Mouse (Mus musculus): ENCODE measurements around the gene Ccdc47. TPM values are rescaled to one million over a fixed set of nuclear protein-coding genes. Genes with fewer than 3 reads are reported as not detected.
"Not testable (repeated sequence)": the region's sequence is repeated elsewhere in the genome, so short reads cannot be mapped to it uniquely, and the experiment has no call there.

The Ccdc47 gene
- polyA plus RNA-seq, 1 experiment from 2014 or later: 36.4 TPM

DNA sequence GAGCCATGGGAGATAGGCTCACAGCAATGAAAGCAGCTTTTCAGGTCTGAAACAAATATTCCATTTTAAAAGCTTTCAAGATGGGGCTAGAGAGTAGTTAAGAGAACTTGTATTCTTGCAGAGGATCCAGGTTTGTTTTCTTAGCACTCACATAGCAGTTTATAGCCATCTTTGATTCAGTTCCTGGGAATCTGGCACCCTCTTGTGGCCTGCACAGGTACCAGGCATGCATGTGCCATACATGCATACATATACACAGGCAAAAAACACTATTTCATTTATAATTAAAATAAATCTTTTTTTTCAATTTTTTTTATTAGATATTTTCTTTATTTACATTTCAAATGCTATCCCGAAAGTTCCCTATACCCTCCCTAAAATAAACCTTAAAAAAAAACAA lies 30.7 kb upstream of the Ccdc47 start:
- H3K4me3 ChIP-seq (replicated peaks): no peak overlapping the region
- H3K27ac ChIP-seq (replicated peaks): no peak overlapping the region
- no peak for ATAC-seq (ENCODE audit: insufficient read depth)

DNA sequence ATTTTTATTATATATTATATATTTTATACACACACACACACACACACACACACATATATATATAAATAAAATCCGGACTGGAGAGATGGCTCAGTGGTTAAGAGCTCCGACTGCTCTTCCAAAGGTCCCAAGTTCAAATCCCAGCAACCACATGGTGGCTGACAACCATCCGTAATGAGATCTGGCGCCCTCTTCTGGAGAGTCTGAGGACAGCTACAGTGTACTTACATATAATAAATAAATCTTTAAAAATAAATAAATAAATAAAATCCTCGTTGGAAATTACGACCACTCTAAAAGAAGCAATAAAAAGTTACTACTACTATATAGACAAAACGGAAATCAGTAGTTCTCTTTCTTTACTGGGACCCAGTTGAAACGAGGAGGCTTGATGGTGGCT lies 17.8 kb upstream of the Ccdc47 start:
- H3K9ac ChIP-seq; H3K9me3 ChIP-seq (replicated peaks); H3K27ac ChIP-seq (replicated peaks); H3K27me3 ChIP-seq; H3K4me1 ChIP-seq (replicated peaks); H3K4me3 ChIP-seq (replicated peaks); H3K4me2 ChIP-seq; ATAC-seq (ENCODE audit: insufficient read depth): not testable (repeated sequence)
- WGBS (ENCODE audit: insufficient replicate concordance): 74% methylated on average over 8 of the region's 8 CpGs
- peaks cover 80% of the 10 kb centered on the region for H3K36me3 ChIP-seq (replicated peaks)

More for the DNA sequence above, 30.7 kb upstream of the Ccdc47 start:
- Histone ChIP-seq H3K4me2 (no peak overlapping the region), H3K27me3 (no peaks in the 10 kb centered on the region), H3K9ac (no peak overlapping the region), H3K9me3 (replicated peaks) (0 out of 2 replicates have a peak, but pooled peaks cover 4% of the 10 kb centered on the region), H3K4me1 (replicated peaks) (no peaks in the 10 kb centered on the region), H3K36me3 (replicated peaks) (peaks cover 98% of the 10 kb centered on the region)
- WGBS (ENCODE audit: insufficient replicate concordance): 72% methylated on average over 1 of the region's 1 CpGs

DNA sequence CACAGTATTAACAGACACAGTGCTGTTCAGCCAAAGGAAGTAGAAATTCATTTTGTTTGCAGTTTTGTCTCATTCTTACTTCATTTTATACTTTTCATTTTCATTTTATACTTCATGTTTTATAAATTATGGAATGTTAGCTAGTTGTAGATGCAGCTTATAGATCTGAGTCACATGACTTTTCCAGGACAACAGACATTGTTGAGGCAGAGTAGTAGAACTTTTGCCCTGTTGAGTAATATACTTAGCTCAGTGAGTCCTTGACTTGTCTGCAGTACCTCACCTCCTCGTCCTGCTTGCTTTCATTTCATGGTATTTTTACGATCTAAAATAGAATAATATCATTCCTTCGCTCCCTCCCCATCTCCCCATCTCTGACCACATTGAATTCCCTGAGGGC lies 4.5 kb upstream of the Ccdc47 start:
- 80% methylated on average over 3 of the region's 3 CpGs for WGBS (ENCODE audit: insufficient replicate concordance)
- no peak for ATAC-seq (ENCODE audit: insufficient read depth)
- H3K4me2 ChIP-seq: no peak overlapping the region

GRCm38 (mm10) chr11:106216730-106217490 lies 766 bp upstream of the Ccdc47 start, which contains the start of gene Ddx42:
TSS of gene Ddx42 (plus strand) at chr11:106216926.
- H3K9me3 ChIP-seq (replicated peaks): no peaks in the 10 kb centered on the region
- peak within 1 kb of the TSS; percentile 99 for H3K4me3 ChIP-seq (replicated peaks)
- H3K4me1 ChIP-seq (replicated peaks): peaks cover 40% of the 10 kb centered on the region
- peak within 1 kb of the TSS; percentile 99 for H3K9ac ChIP-seq
- peak within 1 kb of the TSS; percentile 100 for H3K27ac ChIP-seq (replicated peaks)
- H3K4me2 ChIP-seq: peak within 1 kb of the TSS; percentile 81
- ATAC-seq (ENCODE audit: insufficient read depth): peak; percentile 89
- WGBS (ENCODE audit: insufficient replicate concordance): under 1% methylated on average over 70 of the region's 70 CpGs
- H3K27me3 ChIP-seq: no peaks in the 10 kb centered on the region
- H3K36me3 ChIP-seq (replicated peaks): peaks cover 15% of the 10 kb centered on the region

More for the DNA sequence above, 4.5 kb upstream of the Ccdc47 start:
- Histone ChIP-seq H3K27me3 (no peaks in the 10 kb centered on the region), H3K9me3 (replicated peaks) (no peaks in the 10 kb centered on the region), H3K4me1 (replicated peaks) (peaks cover 26% of the 10 kb centered on the region), H3K9ac (no peak overlapping the region), H3K36me3 (replicated peaks) (peaks cover 19% of the 10 kb centered on the region), H3K27ac (replicated peaks) (no peak overlapping the region), H3K4me3 (replicated peaks) (no peak overlapping the region)

GRCm38 (mm10) chr11:106215450-106215859 lies 689 bp downstream of the Ccdc47 start:
- Histone ChIP-seq H3K4me3 (replicated peaks) (peak overlapping the region; percentile 99), H3K4me2 (peak overlapping the region; percentile 81), H3K9me3 (replicated peaks) (no peaks in the 10 kb centered on the region), H3K9ac (peak overlapping the region; percentile 99), H3K4me1 (replicated peaks) (peaks cover 32% of the 10 kb centered on the region), H3K36me3 (replicated peaks) (peaks cover 29% of the 10 kb centered on the region), H3K27me3 (no peaks in the 10 kb centered on the region), H3K27ac (replicated peaks) (peak overlapping the region; percentile 100)
- WGBS (ENCODE audit: insufficient replicate concordance): 12% methylated on average over 7 of the region's 7 CpGs
- no peak for ATAC-seq (ENCODE audit: insufficient read depth)

- Histone ChIP-seq H3K27me3 (no peaks in the 10 kb centered on the region), H3K36me3 (replicated peaks) (peaks cover 35% of the 10 kb centered on the region), H3K4me3 (replicated peaks) (peak overlapping the region; percentile 99), H3K27ac (replicated peaks) (peak overlapping the region; percentile 100), H3K4me2 (peak overlapping the region; percentile 81), H3K9me3 (replicated peaks) (no peaks in the 10 kb centered on the region), H3K9ac (peak overlapping the region; percentile 99), H3K4me1 (replicated peaks) (peaks cover 28% of the 10 kb centered on the region)
- WGBS (ENCODE audit: insufficient replicate concordance): 75% methylated on average over 5 of the region's 5 CpGs
- no peak for ATAC-seq (ENCODE audit: insufficient read depth)
These were observed 1.3 kb downstream of the Ccdc47 start for GRCm38 (mm10) chr11:106214856-106215255.

DNA sequence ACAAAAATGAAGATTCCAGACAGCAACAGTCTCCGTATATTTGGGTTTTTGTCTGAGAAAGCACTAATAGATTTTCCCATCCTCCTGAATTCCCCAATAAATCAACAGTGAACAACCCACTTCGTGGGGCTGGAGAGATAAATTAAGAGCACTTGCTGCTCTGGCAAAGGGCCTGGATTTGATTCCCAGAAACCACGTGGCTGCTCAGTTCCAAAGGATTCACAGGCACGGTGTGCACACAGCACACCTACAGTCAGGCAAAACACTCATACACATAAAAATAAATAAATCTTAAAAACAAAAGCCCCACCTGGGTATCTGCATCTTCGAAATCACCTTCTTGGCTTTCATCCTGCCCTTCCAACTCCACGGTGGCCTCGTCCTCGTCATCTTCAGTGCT lies 3.4 kb downstream of the Ccdc47 start:
- ATAC-seq (ENCODE audit: insufficient read depth): no peak
- no peak overlapping the region for H3K9ac ChIP-seq
- no peaks in the 10 kb centered on the region for H3K27me3 ChIP-seq
- no peaks in the 10 kb centered on the region for H3K9me3 ChIP-seq (replicated peaks)
- H3K4me2 ChIP-seq: no peak overlapping the region
- H3K4me1 ChIP-seq (replicated peaks): peaks cover 17% of the 10 kb centered on the region
- peaks cover 55% of the 10 kb centered on the region for H3K36me3 ChIP-seq (replicated peaks)
- no peak overlapping the region for H3K27ac ChIP-seq (replicated peaks)
- 80% methylated on average over 8 of the region's 8 CpGs for WGBS (ENCODE audit: insufficient replicate concordance)
- H3K4me3 ChIP-seq (replicated peaks): no peak overlapping the region

GRCm38 (mm10) chr11:106202123-106202465 lies 14.1 kb downstream of the Ccdc47 start, which contains the start of gene Strada:
TSS of gene Strada (minus strand) at chr11:106202168.
- Histone ChIP-seq H3K9ac (no peak within 1 kb of the TSS), H3K4me3 (replicated peaks) (no peak within 1 kb of the TSS), H3K9me3 (replicated peaks) (no peaks in the 10 kb centered on the region), H3K36me3 (replicated peaks) (peaks cover 88% of the 10 kb centered on the region), H3K4me1 (replicated peaks) (peaks cover 27% of the 10 kb centered on the region), H3K27me3 (no peaks in the 10 kb centered on the region), H3K4me2 (no peak within 1 kb of the TSS), H3K27ac (replicated peaks) (peak within 1 kb of the TSS; percentile 8; the same call in 1 of the 2 replicates)
- no peak for ATAC-seq (ENCODE audit: insufficient read depth)
- 47% methylated on average over 5 of the region's 5 CpGs for WGBS (ENCODE audit: insufficient replicate concordance)

GRCm38 (mm10) chr11:106201337-106202122 lies 14.6 kb downstream of the Ccdc47 start:
- no peak overlapping the region for H3K27ac ChIP-seq (replicated peaks)
- H3K9me3 ChIP-seq (replicated peaks): no peaks in the 10 kb centered on the region
- no peak overlapping the region for H3K4me3 ChIP-seq (replicated peaks)
- peak; percentile 43 for ATAC-seq (ENCODE audit: insufficient read depth)
- no peaks in the 10 kb centered on the region for H3K27me3 ChIP-seq
- 61% methylated on average over 19 of the region's 19 CpGs for WGBS (ENCODE audit: insufficient replicate concordance)
- peaks cover 27% of the 10 kb centered on the region for H3K4me1 ChIP-seq (replicated peaks)
- peaks cover 88% of the 10 kb centered on the region for H3K36me3 ChIP-seq (replicated peaks)
- no peak overlapping the region for H3K4me2 ChIP-seq
- no peak overlapping the region for H3K9ac ChIP-seq

DNA sequence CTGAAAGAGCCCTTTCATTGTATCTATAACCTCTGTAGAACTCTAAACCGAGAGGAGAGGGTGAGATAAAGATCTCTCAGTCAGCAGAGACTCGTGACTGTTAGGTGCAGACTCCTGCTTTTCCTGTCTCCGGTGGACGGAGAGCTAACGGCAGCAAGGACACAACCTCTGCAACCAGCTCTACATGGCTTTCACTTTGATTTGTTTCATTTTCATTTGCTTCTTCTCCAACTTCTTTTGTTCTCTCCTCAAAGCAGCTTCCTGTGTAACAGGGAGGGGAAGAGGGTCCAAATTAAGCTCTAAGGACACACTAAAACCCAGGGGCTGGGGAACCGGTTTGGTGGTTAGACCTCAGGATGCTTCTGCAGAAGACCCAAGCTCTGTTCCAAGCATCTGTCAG lies 15.4 kb downstream of the Ccdc47 start:
- Histone ChIP-seq H3K27me3 (no peaks in the 10 kb centered on the region), H3K9me3 (replicated peaks) (no peaks in the 10 kb centered on the region), H3K9ac (no peak overlapping the region), H3K4me1 (replicated peaks) (peaks cover 27% of the 10 kb centered on the region), H3K27ac (replicated peaks) (no peak overlapping the region; the same call in 1 of the 2 replicates), H3K4me2 (no peak overlapping the region), H3K36me3 (replicated peaks) (peaks cover 83% of the 10 kb centered on the region), H3K4me3 (replicated peaks) (no peak overlapping the region)
- ATAC-seq (ENCODE audit: insufficient read depth): no peak
- WGBS (ENCODE audit: insufficient replicate concordance): 47% methylated on average over 6 of the region's 6 CpGs

- Histone ChIP-seq H3K36me3 (replicated peaks) (peaks cover 76% of the 10 kb centered on the region), H3K4me1 (replicated peaks) (peaks cover 31% of the 10 kb centered on the region)
- not testable (repeated sequence) for H3K9me3 ChIP-seq (replicated peaks); H3K27ac ChIP-seq (replicated peaks); ATAC-seq (ENCODE audit: insufficient read depth); H3K27me3 ChIP-seq; H3K4me3 ChIP-seq (replicated peaks); H3K9ac ChIP-seq; H3K4me2 ChIP-seq
- WGBS (ENCODE audit: insufficient replicate concordance): 80% methylated on average over 7 of the region's 7 CpGs
These were observed 16.1 kb downstream of the Ccdc47 start for GRCm38 (mm10) chr11:106199997-106200396.
